Mouse (Mus musculus) forebrain, postnatal 0 days (tissue): ENCODE results near the gene Psph. TPM values are rescaled to one million over a fixed set of nuclear protein-coding genes. Genes with fewer than 3 reads are reported as not detected.

Experiments
- ATAC-seq: fragments of 200-750 bp; cut with Nextera tagmentation; 2 replicates; pipeline ENCODE4 v1.8.0; 2017; ENCODE audit warnings: mild to moderate bottlenecking, moderate library complexity
- DNase-seq: peaks from one replicate; pipeline ENCODE4 v3.0.0-alpha.2; 2015
- H3K27ac ChIP-seq: fragments of 300-500 bp; sonication (generic); 2 replicates; pipeline ENCODE4 v1.5.1; 2014; ENCODE audit warnings: low read depth, mild to moderate bottlenecking, antibody characterized with exemption, low read length, moderate library complexity, mixed read lengths
- H3K27me3 ChIP-seq: fragments of 300-500 bp; sonication (generic); 2 replicates; pipeline ENCODE4 v1.6.1; 2014; ENCODE audit warnings: mild to moderate bottlenecking, low read length, mixed read lengths; ENCODE audit not compliant: insufficient read depth
- H3K36me3 ChIP-seq: fragments of 300-500 bp; sonication (generic); 2 replicates; pipeline ENCODE4 v1.6.1; 2014; ENCODE audit warnings: mild to moderate bottlenecking, moderate library complexity; ENCODE audit not compliant: insufficient read depth
- H3K4me1 ChIP-seq: fragments of 300-500 bp; sonication (generic); 2 replicates; pipeline ENCODE4 v1.6.1; 2014; ENCODE audit warnings: antibody characterized with exemption; ENCODE audit not compliant: insufficient read depth
- H3K4me2 ChIP-seq: fragments of 300-500 bp; sonication (generic); 2 replicates; pipeline ENCODE4 v1.6.1; 2014; ENCODE audit warnings: low read depth, mild to moderate bottlenecking, moderate library complexity
- H3K4me3 ChIP-seq: fragments of 300-500 bp; sonication (generic); 2 replicates; pipeline ENCODE4 v1.5.1; 2014; ENCODE audit warnings: low read depth, low read length, mixed read lengths
- H3K9ac ChIP-seq: fragments of 300-500 bp; sonication (generic); 2 replicates; pipeline ENCODE4 v1.6.1; 2014; ENCODE audit warnings: mild to moderate bottlenecking
- H3K9me3 ChIP-seq: fragments of 300-500 bp; sonication (generic); 2 replicates; pipeline ENCODE4 v1.6.1; 2016; ENCODE audit warnings: low read length
- CTCF ChIP-seq: sonication (generic); IDR thresholded peaks from 2 replicates; pipeline ENCODE4 v1.5.1; 2016; ENCODE audit warnings: antibody characterized with exemption, control low read depth, low read depth
- WGBS: fragments of 180-500 bp; shearing (Covaris S2); extraction: QIAGEN DNeasy Blood & Tissue Kit; methylation state at CpG from one replicate; pipeline ENCODE4 v1.1.7; 2014; 5-methylcytosine and 5-hydroxymethylcytosine counted together
- polyA plus RNA-seq: library from polyadenylated mRNA; unstranded; fragments of >200 nt; fragmentation: Nextera tagmentation; extraction: Ambion mirVana; gene quantifications from 2 replicates; pipeline ENCODE4 v1.2.1, GENCODE M21; 2015
- total RNA-seq: library from RNA; depleted of rRNA; stranded (reverse); fragments of >200 nt; gene quantifications from 2 replicates; pipeline ENCODE4 v1.2.3, GENCODE M21; 2014

Psph gene
- total and polyA plus RNA-seq, 2 experiments from 2014 or later = 37.9 to 46.3 TPM

DNA sequence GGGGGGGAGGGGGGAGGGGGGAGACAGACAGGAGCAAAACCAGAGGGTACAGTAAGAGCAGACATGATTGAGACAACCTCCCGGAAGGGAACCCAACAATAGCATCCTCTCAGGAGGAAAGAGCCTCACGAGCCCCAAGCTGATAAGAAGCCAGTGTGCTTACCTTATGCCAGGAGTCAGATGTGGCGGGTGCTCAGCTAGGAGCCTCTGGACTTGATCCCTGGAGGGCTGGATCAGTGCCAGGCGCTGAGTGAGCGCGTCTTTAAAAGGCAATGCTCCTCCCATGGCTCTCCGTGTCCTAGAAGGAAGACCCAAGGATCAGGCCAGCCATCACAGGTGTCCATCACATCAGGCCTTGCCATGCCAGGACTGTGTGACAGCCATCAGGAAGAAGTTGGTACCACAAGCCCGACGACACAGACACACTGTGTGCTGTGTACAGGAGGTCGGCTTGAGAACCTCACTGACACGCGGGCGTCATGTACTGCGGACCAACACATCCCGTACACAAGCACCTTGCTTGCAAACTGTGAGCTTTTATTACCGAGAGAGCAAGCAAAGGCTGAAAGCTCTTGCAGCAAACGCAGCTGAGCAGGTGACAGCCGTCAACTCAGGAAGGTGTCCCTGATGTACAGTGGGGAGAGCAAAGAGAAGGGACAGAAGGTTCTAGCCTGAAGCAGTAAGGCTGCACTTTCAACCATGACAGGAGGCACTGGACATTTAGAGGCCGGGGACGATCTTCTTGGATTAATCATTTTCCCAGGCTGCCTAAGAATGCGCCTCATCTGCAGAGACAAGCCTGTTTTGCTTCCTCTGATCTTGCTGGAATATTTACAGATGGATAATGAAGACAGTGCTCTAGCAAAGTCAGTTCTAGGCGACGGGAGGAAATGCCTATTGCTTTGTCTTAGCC, 16.6 kb downstream of the Psph start:
- H3K36me3 ChIP-seq = no peaks in the 10 kb centered on the region
- no peak for DNase-seq
- H3K4me1 ChIP-seq = no peaks in the 10 kb centered on the region
- no peaks in the 10 kb centered on the region for H3K9me3 ChIP-seq
- no peak overlapping the region for H3K4me3 ChIP-seq
- TF ChIP-seq CTCF = no peak
- no peak overlapping the region for H3K4me2 ChIP-seq
- H3K27ac ChIP-seq = no peak overlapping the region
- H3K27me3 ChIP-seq = no peaks in the 10 kb centered on the region
- no peak for ATAC-seq
- 87% methylated on average over 23 of the region's 23 CpGs for WGBS
- no peak overlapping the region for H3K9ac ChIP-seq

DNA sequence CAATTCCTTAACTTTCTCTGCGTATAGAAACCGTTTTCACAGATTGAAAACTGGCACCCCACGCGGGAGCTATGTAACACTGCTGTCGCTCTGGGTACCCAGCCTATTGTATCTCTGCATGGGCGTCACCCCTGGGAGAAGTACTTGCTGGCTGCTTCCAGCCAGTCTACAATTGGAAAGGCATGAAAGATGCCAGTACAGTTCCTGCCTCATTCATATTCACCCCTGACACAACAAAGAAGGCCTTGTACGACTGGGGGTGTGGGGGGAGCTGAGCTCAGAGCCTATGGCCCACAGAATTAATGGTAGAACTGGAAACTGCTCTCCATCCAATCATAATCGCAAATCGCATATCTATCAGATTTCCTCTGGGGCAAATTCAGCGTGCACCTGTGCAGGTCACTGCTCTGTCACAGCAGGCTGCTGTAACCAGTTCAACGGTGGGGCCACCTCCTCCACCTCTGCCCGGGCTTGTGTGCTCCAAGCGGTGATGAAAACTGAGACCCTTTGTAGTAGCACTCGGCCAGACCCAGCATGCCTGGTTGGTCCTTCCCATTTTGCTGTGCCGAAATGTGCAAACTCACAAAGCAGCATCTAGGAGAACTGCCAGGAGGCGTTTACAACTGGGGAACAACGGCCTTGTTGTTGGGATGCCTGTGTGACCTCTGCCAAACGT, 25.2 kb downstream of the Psph start:
- no peak overlapping the region for H3K4me2 ChIP-seq

DNA sequence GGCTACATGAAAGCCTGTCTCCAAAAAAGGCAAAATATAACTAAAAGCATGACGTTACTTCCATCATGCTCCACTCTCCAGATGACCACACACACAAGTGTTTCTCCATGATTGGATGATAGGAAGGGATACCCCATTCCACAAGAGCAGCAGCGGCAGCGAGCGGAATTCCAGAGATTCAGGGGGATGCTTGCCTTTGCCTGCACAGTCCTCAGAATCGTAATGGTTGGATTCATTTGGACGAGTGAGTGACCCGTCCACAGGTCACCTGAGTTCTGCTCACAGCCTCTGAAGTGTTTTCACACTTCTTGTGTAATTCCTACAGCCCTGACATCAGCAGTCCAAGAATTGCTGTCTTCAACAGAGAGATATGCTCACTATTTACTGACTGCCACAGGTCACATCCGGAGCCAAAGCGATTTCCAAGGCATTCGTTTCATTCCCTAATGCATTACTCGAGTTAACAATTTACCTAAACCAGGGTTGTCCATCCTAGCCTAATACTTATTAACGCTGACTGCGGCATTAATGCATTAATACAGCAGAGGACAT, 27.2 kb downstream of the Psph start:
- no peak for TF ChIP-seq CTCF
- Histone ChIP-seq H3K36me3 (peaks cover 20% of the 10 kb centered on the region; the same call in 1 of the 2 replicates), H3K4me3 (no peak overlapping the region), H3K27me3 (no peaks in the 10 kb centered on the region), H3K27ac (no peak overlapping the region), H3K9ac (no peak overlapping the region), H3K4me1 (no peaks in the 10 kb centered on the region), H3K9me3 (no peaks in the 10 kb centered on the region), H3K4me2 (no peak overlapping the region)
- DNase-seq (no peak), ATAC-seq (no peak)
- WGBS = 92% methylated on average over 13 of the region's 13 CpGs

More for the DNA sequence above, 25.2 kb downstream of the Psph start:
- TF ChIP-seq CTCF = no peak
- H3K9me3 ChIP-seq = no peaks in the 10 kb centered on the region
- H3K4me1 ChIP-seq = no peaks in the 10 kb centered on the region
- H3K4me3 ChIP-seq = no peak overlapping the region
- peak; percentile 95 for ATAC-seq
- peaks cover 11% of the 10 kb centered on the region; the same call in 1 of the 2 replicates for H3K36me3 ChIP-seq
- no peak overlapping the region for H3K9ac ChIP-seq
- peak overlapping the region; percentile 57 for H3K27ac ChIP-seq
- peak; percentile 79 for DNase-seq
- WGBS = 26% methylated on average over 18 of the region's 18 CpGs
- no peaks in the 10 kb centered on the region for H3K27me3 ChIP-seq

DNA sequence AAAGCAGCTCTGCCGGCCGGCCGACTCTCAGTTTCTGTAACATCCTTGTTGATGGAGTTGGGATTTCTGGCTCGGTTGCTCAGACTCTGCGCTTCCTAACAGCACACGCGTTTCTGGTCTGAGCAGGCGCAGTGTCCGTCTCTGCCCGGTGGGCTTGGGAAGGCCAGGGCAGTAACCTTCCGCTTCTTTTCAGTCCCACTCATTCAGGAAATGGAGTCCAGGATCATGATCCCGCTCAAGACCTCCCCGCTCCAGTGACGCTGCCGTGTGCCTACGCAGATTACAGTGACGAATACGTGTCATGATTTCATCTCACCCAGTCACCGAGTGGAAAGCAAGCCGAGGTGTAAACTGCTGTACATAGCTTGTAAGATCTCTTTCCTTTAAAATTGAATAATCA, 30.4 kb downstream of the Psph start:
- no peak for DNase-seq
- 94% methylated on average over 20 of the region's 20 CpGs for WGBS
- Histone ChIP-seq H3K9ac (no peak overlapping the region), H3K4me2 (no peak overlapping the region), H3K36me3 (peaks cover 35% of the 10 kb centered on the region), H3K9me3 (no peaks in the 10 kb centered on the region), H3K27me3 (no peaks in the 10 kb centered on the region), H3K4me3 (no peak overlapping the region), H3K27ac (no peak overlapping the region), H3K4me1 (no peaks in the 10 kb centered on the region)
- ATAC-seq = no peak
- TF ChIP-seq CTCF = no peak

DNA sequence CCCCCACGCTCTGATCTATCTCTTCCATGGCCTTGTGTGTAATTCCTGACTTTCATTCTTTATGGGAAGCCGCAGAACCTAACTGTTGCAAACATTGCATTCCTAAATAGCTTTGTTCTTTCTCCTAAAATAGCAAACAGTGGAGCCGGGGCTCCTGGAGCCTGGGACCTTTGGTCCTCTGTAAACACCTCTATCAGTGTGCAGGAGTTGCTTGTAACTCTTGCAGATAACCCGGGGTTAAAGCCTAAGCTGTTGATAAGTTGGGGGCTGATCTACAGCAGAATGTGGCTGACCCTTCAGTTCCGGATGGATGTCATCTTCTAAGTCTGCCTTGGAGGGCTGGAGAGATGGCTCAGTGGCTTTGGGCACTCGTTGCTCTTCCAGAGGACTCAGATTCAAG, 43.2 kb downstream of the Psph start:
- DNase-seq = no peak
- no peaks in the 10 kb centered on the region for H3K27me3 ChIP-seq
- WGBS = 88% methylated on average over 6 of the region's 6 CpGs
- no peak overlapping the region for H3K27ac ChIP-seq
- no peak overlapping the region for H3K4me2 ChIP-seq
- H3K36me3 ChIP-seq = peaks cover 44% of the 10 kb centered on the region
- no peak overlapping the region for H3K9ac ChIP-seq
- ATAC-seq = no peak
- no peaks in the 10 kb centered on the region for H3K9me3 ChIP-seq
- H3K4me3 ChIP-seq = no peak overlapping the region
- no peaks in the 10 kb centered on the region for H3K4me1 ChIP-seq
- TF ChIP-seq CTCF = no peak

DNA sequence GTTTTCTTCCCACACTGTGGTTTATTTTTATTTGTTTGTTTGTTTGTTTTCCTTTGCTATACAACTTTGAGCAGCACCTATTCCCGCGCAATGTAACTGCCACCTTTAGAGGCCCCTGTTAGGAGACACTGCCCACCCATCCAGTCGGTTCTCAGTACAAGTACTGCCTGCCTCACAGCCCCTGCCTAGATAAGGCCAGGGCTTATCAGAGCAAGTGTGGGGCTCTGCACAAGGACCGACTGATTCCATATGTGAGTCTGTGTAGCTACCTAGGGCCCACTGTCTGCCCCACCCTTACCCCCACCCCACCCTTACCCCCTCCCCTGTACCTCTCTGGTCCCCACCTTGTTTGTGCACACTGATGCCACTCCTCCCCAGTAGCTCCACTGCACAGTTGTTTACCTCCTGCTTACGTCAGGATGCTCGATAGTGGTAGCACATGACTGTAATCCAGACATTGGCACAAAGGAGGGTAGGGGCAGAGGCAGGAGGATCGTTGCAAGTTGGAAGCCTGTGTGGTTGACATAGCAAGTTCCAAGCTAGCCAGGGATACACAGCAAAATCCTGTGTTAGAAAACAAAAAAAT, 44.3 kb downstream of the Psph start:
- no peak for ATAC-seq
- Histone ChIP-seq H3K27ac (no peak overlapping the region), H3K4me3 (no peak overlapping the region), H3K9ac (no peak overlapping the region), H3K27me3 (no peaks in the 10 kb centered on the region), H3K9me3 (no peaks in the 10 kb centered on the region), H3K36me3 (peaks cover 33% of the 10 kb centered on the region), H3K4me2 (no peak overlapping the region), H3K4me1 (no peaks in the 10 kb centered on the region)
- 89% methylated on average over 7 of the region's 7 CpGs for WGBS
- TF ChIP-seq CTCF = no peak
- DNase-seq = no peak

DNA sequence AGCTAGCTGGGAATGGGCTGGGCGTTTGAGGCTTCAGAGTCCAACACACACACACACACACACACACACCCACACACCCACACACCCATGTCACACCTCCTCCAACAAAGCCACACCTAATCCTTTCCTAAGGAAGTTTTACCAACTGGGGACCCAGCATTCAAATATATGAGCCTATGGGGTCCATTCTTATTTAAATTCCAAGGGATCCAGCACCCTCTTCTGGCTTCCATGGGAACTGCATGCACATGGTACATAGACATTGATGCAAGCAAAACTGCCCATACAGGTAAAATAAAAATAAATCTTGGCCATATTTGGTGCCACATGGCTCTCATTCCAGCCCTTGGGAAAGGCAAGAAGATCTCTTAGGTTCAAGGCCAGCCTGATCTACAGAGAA, 46.3 kb downstream of the Psph start:
- WGBS = 100% methylated on average over 1 of the region's 1 CpGs
- DNase-seq = peak; percentile 62
- Histone ChIP-seq H3K27me3 (no peaks in the 10 kb centered on the region), H3K4me1 (no peaks in the 10 kb centered on the region), H3K9me3 (no peaks in the 10 kb centered on the region), H3K36me3 (peaks cover 21% of the 10 kb centered on the region), H3K9ac (no peak overlapping the region), H3K27ac (no peak overlapping the region), H3K4me2 (no peak overlapping the region), H3K4me3 (no peak overlapping the region)
- ATAC-seq = no peak
- TF ChIP-seq CTCF = peak; percentile 75
